Mouse (Mus musculus) E14TG2a.4 (cell line): ENCODE data around the gene Coq10b.

Experiments used
- H3K27me3 ChIP-seq: 2 replicates; pipeline ENCODE4 v1.6.1; 2014; ENCODE audit warnings: low read length, control low read depth; ENCODE audit not compliant: insufficient read depth
- H3K36me3 ChIP-seq: 2 replicates; pipeline ENCODE4 v1.6.1; 2014; ENCODE audit warnings: low read length, control low read depth; ENCODE audit not compliant: insufficient read depth
- H3K4me1 ChIP-seq: replicated peaks from 2 replicates; pipeline ENCODE4 v1.6.1; 2014; ENCODE audit warnings: low read depth, low read length, control low read depth
- H3K4me3 ChIP-seq: replicated peaks from 2 replicates; pipeline ENCODE4 v1.5.1; 2014; ENCODE audit warnings: mild to moderate bottlenecking, low read length
- H3K9me3 ChIP-seq: 2 replicates; pipeline ENCODE4 v1.6.1; 2014; ENCODE audit warnings: low read length, control low read depth
- CTCF ChIP-seq: conservative IDR thresholded peaks from 2 replicates; pipeline ENCODE4 v1.5.1; 2014; ENCODE audit warnings: low read length
- NANOG ChIP-seq: IDR thresholded peaks from 2 replicates; pipeline ENCODE4 v1.6.1; 2014; ENCODE audit warnings: borderline replicate concordance, low read length, mixed read lengths
- POU5F1 ChIP-seq: IDR thresholded peaks from 2 replicates; pipeline ENCODE4 v1.6.1; 2014; ENCODE audit warnings: low read length, borderline replicate concordance

Coq10b gene

DNA sequence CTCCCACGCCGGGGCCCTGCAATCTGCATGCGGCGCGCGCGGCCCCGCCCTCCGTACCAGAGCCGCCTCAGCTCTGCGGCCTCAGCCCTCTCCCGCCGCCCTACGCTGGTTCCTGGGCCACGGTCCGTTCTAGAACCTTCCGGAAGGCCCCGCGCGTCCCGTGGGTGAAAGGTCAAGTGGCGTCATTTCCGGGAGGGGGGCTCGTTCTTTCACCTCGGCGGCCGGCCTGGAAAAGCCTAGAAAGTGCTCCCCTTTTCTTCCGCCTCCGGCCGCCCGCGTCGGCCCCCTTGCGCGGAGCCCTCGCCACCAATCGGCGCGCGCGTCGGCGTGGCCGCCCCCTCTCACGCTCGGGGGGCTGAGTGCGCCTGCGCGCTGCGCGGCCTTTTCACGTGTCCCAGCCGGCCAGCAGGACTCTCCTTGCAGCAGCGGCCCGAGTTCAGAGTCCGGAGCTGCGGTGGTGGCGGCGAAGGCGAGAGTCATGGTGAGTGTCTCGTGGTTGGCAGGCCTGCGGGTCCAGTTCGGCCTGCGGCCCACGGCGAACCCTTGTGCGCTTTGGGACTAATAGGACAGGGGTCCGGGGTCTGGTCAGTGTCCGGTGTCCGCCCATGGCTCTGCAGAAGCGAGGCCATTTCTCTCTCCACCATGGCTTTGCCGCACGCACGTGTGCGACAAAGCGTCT lies 35.5 kb downstream of the Coq10b start, which contains the start of the genes Hspe1 and Hspd1:
Hspe1 (plus strand) TSS at position 201 of the 679 bp plus-strand sequence.
Hspd1 (minus strand) TSS at position 312 of the 679 bp plus-strand sequence.
- Histone ChIP-seq H3K4me3 (peak within 1 kb of the TSS; percentile 99), H3K9me3 (no peaks in the 10 kb centered on the region), H3K27me3 (no peaks in the 10 kb centered on the region), H3K4me1 (peaks cover 62% of the 10 kb centered on the region), H3K36me3 (peaks cover 81% of the 10 kb centered on the region)
- TF ChIP-seq NANOG (no peak), POU5F1 (no peak), CTCF (no peak)

DNA sequence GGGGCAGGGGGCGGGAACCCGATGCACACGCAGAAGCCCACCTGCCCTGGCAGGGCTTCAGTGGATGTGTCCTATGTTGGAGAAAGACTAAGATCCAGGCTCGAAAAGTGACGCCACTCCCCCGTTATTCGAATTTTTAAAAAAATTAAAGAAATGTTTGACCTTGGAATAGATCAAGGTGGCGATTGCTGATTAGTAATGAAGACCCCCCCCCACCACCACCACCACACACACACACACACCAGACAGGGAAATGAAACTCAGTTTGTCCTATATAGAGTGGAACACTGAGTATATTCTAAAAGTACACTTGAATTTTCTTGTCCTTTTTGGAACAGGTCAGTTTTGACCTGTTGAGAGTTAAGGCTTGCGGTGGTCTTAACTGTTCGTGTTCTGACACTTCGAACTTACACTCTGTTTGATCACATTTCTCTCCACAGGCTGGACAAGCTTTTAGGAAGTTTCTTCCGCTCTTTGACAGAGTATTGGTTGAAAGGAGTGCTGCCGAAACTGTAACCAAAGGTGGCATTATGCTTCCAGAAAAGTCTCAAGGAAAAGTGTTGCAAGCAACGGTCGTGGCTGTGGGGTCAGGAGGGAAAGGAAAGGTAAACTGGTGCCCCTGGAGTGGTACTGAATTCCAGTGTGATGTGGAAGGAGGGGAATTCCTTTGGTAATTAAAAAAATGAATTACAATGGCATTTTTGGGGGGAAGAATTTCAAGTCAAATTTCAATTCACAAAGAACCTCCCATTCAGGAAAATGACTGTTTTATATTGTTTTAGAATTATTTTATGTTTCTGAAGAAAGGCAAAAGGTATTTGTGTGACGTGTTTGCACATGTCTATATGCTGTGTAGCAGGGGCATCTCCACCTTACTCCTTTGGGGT lies 36.3 kb downstream of the Coq10b start:
- Histone ChIP-seq H3K9me3 (no peaks in the 10 kb centered on the region), H3K36me3 (peaks cover 81% of the 10 kb centered on the region), H3K4me3 (peak overlapping the region; percentile 99), H3K4me1 (peaks cover 62% of the 10 kb centered on the region), H3K27me3 (no peaks in the 10 kb centered on the region)
- no peak for TF ChIP-seq NANOG
- TF ChIP-seq POU5F1, result no peak
- TF ChIP-seq CTCF, result no peak

DNA sequence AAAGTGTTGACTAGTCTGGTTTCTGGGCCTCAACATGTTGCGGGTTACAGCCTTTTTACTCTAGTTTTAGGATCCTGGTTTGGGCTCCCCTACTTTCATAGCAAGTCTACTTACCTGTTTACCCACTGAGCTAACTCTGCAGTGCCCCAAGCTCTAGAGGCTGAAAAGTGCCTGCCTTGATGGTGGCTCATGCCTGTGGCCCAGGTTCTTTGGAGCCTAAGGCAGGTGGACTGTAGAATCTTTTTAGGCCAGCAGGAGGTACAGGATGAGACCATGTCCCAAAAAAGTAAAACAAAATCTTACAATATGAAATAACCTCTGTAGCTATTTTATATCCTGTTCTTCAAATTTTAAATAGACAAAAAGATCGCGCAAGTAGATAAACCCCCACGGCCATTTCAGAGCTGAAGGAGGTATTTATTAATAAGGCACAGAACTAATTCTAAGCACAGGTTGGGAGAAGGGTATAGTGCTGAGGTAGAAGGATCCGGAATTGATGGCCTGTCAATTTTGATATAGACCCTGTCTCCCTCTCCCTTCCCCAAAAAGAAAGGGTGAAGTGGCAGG lies 37.0 kb downstream of the Coq10b start:
- H3K4me1 ChIP-seq, result peaks cover 57% of the 10 kb centered on the region
- H3K4me3 ChIP-seq, result peak overlapping the region; percentile 99
- TF ChIP-seq CTCF (no peak), NANOG (no peak), POU5F1 (no peak)
- H3K27me3 ChIP-seq, result no peaks in the 10 kb centered on the region
- H3K9me3 ChIP-seq, result no peaks in the 10 kb centered on the region
- peaks cover 77% of the 10 kb centered on the region for H3K36me3 ChIP-seq

DNA sequence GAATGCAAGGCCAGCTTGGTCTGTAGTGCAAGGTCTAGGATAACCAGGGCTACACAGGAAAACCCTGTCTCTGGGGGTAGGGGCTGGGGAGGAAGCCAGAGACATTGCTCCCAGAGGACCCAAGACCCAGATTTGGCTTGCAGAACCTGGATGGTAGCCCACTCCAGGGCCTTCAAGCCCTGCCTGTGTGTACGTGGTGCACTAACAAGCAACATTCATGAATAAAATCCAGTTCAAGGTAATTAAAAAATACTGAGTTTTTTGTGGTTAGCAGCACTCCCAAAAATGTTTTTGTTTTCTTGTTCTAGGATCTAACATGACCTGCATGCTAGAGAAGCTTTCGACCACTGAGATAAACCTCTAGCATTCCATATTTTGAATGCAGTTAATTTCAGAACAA lies 39.5 kb downstream of the Coq10b start:
- TF ChIP-seq POU5F1, result no peak
- no peak for TF ChIP-seq NANOG
- no peak for TF ChIP-seq CTCF
- Histone ChIP-seq H3K27me3 (no peaks in the 10 kb centered on the region), H3K36me3 (peaks cover 55% of the 10 kb centered on the region), H3K9me3 (no peaks in the 10 kb centered on the region), H3K4me1 (peaks cover 44% of the 10 kb centered on the region), H3K4me3 (no peak overlapping the region)

GRCm38 (mm10) chr1:55092469-55092868 lies 39.9 kb downstream of the Coq10b start:
- TF ChIP-seq CTCF (no peak), POU5F1 (no peak), NANOG (no peak)
- peaks cover 44% of the 10 kb centered on the region for H3K4me1 ChIP-seq

GRCm38 (mm10) chr1:55106919-55107585 lies 54.5 kb downstream of the Coq10b start:
- Histone ChIP-seq H3K9me3 (peaks cover 21% of the 10 kb centered on the region), H3K27me3 (no peaks in the 10 kb centered on the region), H3K36me3 (peaks cover 3% of the 10 kb centered on the region; the same call in 1 of the 2 replicates), H3K4me1 (peaks cover 73% of the 10 kb centered on the region), H3K4me3 (no peak overlapping the region; the same call in 1 of the 2 replicates)
- no peak for TF ChIP-seq NANOG
- no peak for TF ChIP-seq CTCF
- no peak for TF ChIP-seq POU5F1

More at GRCm38 (mm10) chr1:55092469-55092868, 39.9 kb downstream of the Coq10b start:
- no peaks in the 10 kb centered on the region for H3K9me3 ChIP-seq
- no peak overlapping the region for H3K4me3 ChIP-seq
- H3K36me3 ChIP-seq, result peaks cover 55% of the 10 kb centered on the region
- no peaks in the 10 kb centered on the region for H3K27me3 ChIP-seq

DNA sequence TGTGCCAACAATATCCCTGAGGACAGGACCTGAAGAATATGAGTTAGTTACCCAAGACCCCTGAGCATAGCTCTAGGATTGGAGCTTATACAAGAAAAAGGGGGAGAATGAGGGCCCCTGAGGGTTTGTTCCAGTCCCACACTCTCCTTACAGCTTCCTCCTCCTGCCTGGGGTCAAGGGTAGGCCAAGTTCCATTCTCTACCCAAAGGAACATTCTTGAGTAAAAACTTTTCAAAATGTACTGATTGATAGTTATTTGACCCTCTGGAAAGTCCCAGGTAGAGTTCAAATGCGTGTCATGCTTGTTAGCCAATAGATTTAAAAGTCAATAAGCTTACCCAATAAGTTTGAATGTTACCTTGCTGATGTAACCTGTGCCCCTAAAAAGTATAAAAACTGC lies 55.1 kb downstream of the Coq10b start:
- Histone ChIP-seq H3K4me3 (no peak overlapping the region; the same call in 1 of the 2 replicates), H3K9me3 (peaks cover 21% of the 10 kb centered on the region), H3K36me3 (peaks cover 3% of the 10 kb centered on the region; the same call in 1 of the 2 replicates), H3K27me3 (no peaks in the 10 kb centered on the region), H3K4me1 (peaks cover 72% of the 10 kb centered on the region)
- TF ChIP-seq NANOG (no peak), POU5F1 (no peak), CTCF (no peak)
